Mouse (Mus musculus) lung, adult 2 months (tissue): ENCODE measurements around the gene Rnf215. TPM values are rescaled to one million over a fixed set of nuclear protein-coding genes. Genes with fewer than 3 reads are reported as not detected.
"Not testable (repeated sequence)": the region's sequence is repeated elsewhere in the genome, so short reads cannot be mapped to it uniquely, and the experiment has no call there.

Source experiments
- DNase-seq: peaks from one replicate; pipeline ENCODE4 v3.0.0; 2022
- H3K4me1 ChIP-seq: fragments of 200-500 bp; 2 replicates; pipeline ENCODE4 v1.6.1; 2011; ENCODE audit warnings: low read length; ENCODE audit not compliant: control insufficient read depth, insufficient read depth
- H3K4me3 ChIP-seq: fragments of 200-500 bp; replicated peaks from 2 replicates; pipeline ENCODE3; 2011; ENCODE audit warnings: low read depth, mild to moderate bottlenecking, control low read depth, low read length; ENCODE audit errors: extremely low read depth
- CTCF ChIP-seq: fragments of 200-500 bp; IDR thresholded peaks from 2 replicates; pipeline ENCODE4 v1.5.1; 2011; ENCODE audit warnings: mild to moderate bottlenecking, low read length, control low read depth; ENCODE audit not compliant: insufficient read depth
- POLR2A ChIP-seq: fragments of 200-500 bp; IDR thresholded peaks from 2 replicates; pipeline ENCODE4 v1.6.1; 2011; ENCODE audit warnings: low read depth, mild to moderate bottlenecking, control low read depth, low read length, borderline replicate concordance; ENCODE audit errors: extremely low read depth
- WGBS: fragments of 180-500 bp; shearing (Covaris S2); methylation state at CpG from one replicate; pipeline ENCODE4 v1.1.7; 2018; 5-methylcytosine and 5-hydroxymethylcytosine counted together
- polyA plus RNA-seq: library from polyadenylated mRNA; depleted of rRNA; stranded (reverse); fragments of >200 nt; gene quantifications from 2 replicates; pipeline ENCODE4 v1.2.3, GENCODE M21; 2012

Gene Rnf215
- polyA plus RNA-seq, 1 experiment: 60.6 TPM

GRCm38 (mm10) chr11:4112861-4113260 is 22.1 kb upstream of the Rnf215 start:
- no peak overlapping the region for H3K4me3 ChIP-seq
- H3K4me1 ChIP-seq: no peaks in the 10 kb centered on the region
- TF ChIP-seq POLR2A (no peak), CTCF (no peak)
- 88% methylated on average over 6 of the region's 6 CpGs for WGBS
- no peak for DNase-seq

- no peak overlapping the region for H3K4me3 ChIP-seq
- no peak for TF ChIP-seq POLR2A
- TF ChIP-seq CTCF: no peak
- WGBS: 59% methylated on average over 4 of the region's 4 CpGs
- H3K4me1 ChIP-seq: no peaks in the 10 kb centered on the region
- DNase-seq: no peak
These were observed 21.5 kb upstream of the Rnf215 start for GRCm38 (mm10) chr11:4113496-4113895.

GRCm38 (mm10) chr11:4113970-4114369 is 21.0 kb upstream of the Rnf215 start:
- TF ChIP-seq CTCF (no peak), POLR2A (no peak)
- WGBS: 83% methylated on average over 6 of the region's 6 CpGs
- Histone ChIP-seq H3K4me1 (no peaks in the 10 kb centered on the region), H3K4me3 (no peak overlapping the region)
- DNase-seq: no peak

GRCm38 (mm10) chr11:4114541-4114940 is 20.5 kb upstream of the Rnf215 start:
- H3K4me3 ChIP-seq, DNase-seq, H3K4me1 ChIP-seq: not testable (repeated sequence)
- WGBS: 90% methylated on average over 6 of the region's 6 CpGs

GRCm38 (mm10) chr11:4115407-4115806 is 19.6 kb upstream of the Rnf215 start:
- WGBS: 80% methylated on average over 4 of the region's 4 CpGs

GRCm38 (mm10) chr11:4116458-4117141 is 18.4 kb upstream of the Rnf215 start:
- Histone ChIP-seq H3K4me3 (no peak overlapping the region), H3K4me1 (no peaks in the 10 kb centered on the region)
- WGBS: 33% methylated on average over 11 of the region's 11 CpGs
- no peak for TF ChIP-seq CTCF
- TF ChIP-seq POLR2A: no peak
- no peak for DNase-seq

More at GRCm38 (mm10) chr11:4115407-4115806, 19.6 kb upstream of the Rnf215 start:
- Histone ChIP-seq H3K4me1 (no peaks in the 10 kb centered on the region), H3K4me3 (no peak overlapping the region)
- TF ChIP-seq CTCF (no peak), POLR2A (no peak)
- no peak for DNase-seq

GRCm38 (mm10) chr11:4117372-4118071 is 17.5 kb upstream of the Rnf215 start:
- TF ChIP-seq CTCF (no peak), POLR2A (no peak)
- DNase-seq: no peak
- WGBS: 18% methylated on average over 3 of the region's 3 CpGs

GRCm38 (mm10) chr11:4118081-4118921 is 16.7 kb upstream of the Rnf215 start:
- WGBS: 1% methylated on average over 41 of the region's 41 CpGs
- peak; percentile 88 for DNase-seq
- TF ChIP-seq CTCF (no peak), POLR2A (peak; percentile 47; the same call in 1 of the 2 replicates)
- Histone ChIP-seq H3K4me1 (peaks cover 1% of the 10 kb centered on the region; the same call in 1 of the 2 replicates), H3K4me3 (peak overlapping the region; percentile 55)

More at GRCm38 (mm10) chr11:4117372-4118071, 17.5 kb upstream of the Rnf215 start:
- peak overlapping the region; percentile 3 for H3K4me3 ChIP-seq
- H3K4me1 ChIP-seq: no peaks in the 10 kb centered on the region

GRCm38 (mm10) chr11:4119635-4120034 is 15.4 kb upstream of the Rnf215 start:
- WGBS: 55% methylated on average over 5 of the region's 5 CpGs
- peaks cover 5% of the 10 kb centered on the region; the same call in 1 of the 2 replicates for H3K4me1 ChIP-seq
- no peak overlapping the region for H3K4me3 ChIP-seq
- no peak for DNase-seq
- no peak for TF ChIP-seq CTCF
- no peak for TF ChIP-seq POLR2A

GRCm38 (mm10) chr11:4121691-4122090 is 13.3 kb upstream of the Rnf215 start:
- Histone ChIP-seq H3K4me1 (peaks cover 5% of the 10 kb centered on the region; the same call in 1 of the 2 replicates), H3K4me3 (no peak overlapping the region)
- TF ChIP-seq CTCF: no peak
- TF ChIP-seq POLR2A: no peak
- no peak for DNase-seq
- 84% methylated on average over 3 of the region's 3 CpGs for WGBS
